Mouse (Mus musculus) heart, embryonic 12.5 days (tissue): Measurements from ENCODE around the gene Robo2. TPM values are rescaled to one million over a fixed set of nuclear protein-coding genes. Genes with fewer than 3 reads are reported as not detected.

Experiments used
- ATAC-seq: fragments of 200-750 bp; cut with Nextera tagmentation; 2 replicates; pipeline ENCODE4 v1.8.0; 2017; ENCODE audit warnings: moderate TSS enrichment, moderate library complexity; ENCODE audit not compliant: insufficient number of reproducible peaks, low FRiP score
- H3K27ac ChIP-seq: fragments of 300-500 bp; sonication (generic); 2 replicates; pipeline ENCODE4 v1.5.1; 2016; ENCODE audit warnings: mild to moderate bottlenecking, moderate library complexity; ENCODE audit not compliant: poor library complexity, severe bottlenecking
- H3K27me3 ChIP-seq: fragments of 300-500 bp; sonication (generic); replicated peaks from 2 replicates; pipeline ENCODE4 v1.6.1; 2016; ENCODE audit warnings: mild to moderate bottlenecking, moderate library complexity
- H3K36me3 ChIP-seq: fragments of 300-500 bp; sonication (generic); 2 replicates; pipeline ENCODE4 v1.6.1; 2016; ENCODE audit warnings: mild to moderate bottlenecking, moderate library complexity
- H3K4me1 ChIP-seq: fragments of 300-500 bp; sonication (generic); replicated peaks from 2 replicates; pipeline ENCODE4 v1.6.1; 2016; ENCODE audit warnings: mild to moderate bottlenecking
- H3K4me2 ChIP-seq: fragments of 300-500 bp; sonication (generic); 2 replicates; pipeline ENCODE4 v1.6.1; 2016; ENCODE audit warnings: mild to moderate bottlenecking, moderate library complexity
- H3K4me3 ChIP-seq: fragments of 300-500 bp; sonication (generic); 2 replicates; pipeline ENCODE4 v1.5.1; 2016; ENCODE audit warnings: mild to moderate bottlenecking
- H3K9ac ChIP-seq: fragments of 300-500 bp; sonication (generic); 2 replicates; pipeline ENCODE4 v1.6.1; 2016; ENCODE audit warnings: mild to moderate bottlenecking, moderate library complexity
- H3K9me3 ChIP-seq: fragments of 300-500 bp; sonication (generic); replicated peaks from 2 replicates; pipeline ENCODE4 v1.6.1; 2016; ENCODE audit warnings: mild to moderate bottlenecking, moderate library complexity
- WGBS: fragments of 180-500 bp; shearing (Covaris S2); methylation state at CpG from one replicate; pipeline ENCODE4 v1.1.7; 2016; 5-methylcytosine and 5-hydroxymethylcytosine counted together
- polyA plus RNA-seq: library from polyadenylated mRNA; unstranded; fragments of >200 nt; fragmentation: Nextera tagmentation; extraction: Ambion mirVana; gene quantifications from 2 replicates; pipeline ENCODE4 v1.2.1, GENCODE M21; 2016

Gene Robo2
- polyA plus RNA-seq, 1 experiment from 2014 or later, result 16.7 TPM

DNA sequence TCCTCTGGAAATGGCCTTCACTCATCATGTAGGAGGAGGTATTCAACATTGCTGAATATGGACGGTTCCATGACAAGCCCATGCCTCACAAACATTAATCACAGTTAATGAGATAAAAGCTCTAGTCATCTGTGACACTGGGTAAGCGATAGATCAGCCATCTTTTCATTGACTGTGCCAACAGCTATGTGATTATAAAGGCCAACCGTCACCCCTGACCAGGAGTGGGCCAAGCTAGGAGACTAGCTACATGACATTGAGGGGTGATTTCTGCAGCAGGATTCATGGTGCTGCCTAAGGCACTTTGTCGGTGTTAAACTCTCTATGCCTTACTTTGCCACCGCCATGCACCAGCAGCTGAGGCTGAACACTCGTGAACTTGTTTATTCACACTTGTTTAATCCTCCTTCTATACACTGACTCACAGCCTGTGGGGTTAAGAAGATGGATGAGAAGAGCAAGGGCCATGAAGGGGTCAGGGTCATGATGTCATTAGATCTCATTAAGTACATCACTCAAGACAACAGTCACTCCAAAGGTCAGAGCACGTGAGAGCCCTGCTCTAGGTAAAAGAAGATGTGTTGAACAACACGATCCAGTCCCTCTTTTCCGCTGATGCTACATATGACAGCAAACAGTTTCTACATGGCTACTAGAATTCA, 72.5 kb downstream of the Robo2 start:
- Histone ChIP-seq H3K4me2 (no peak overlapping the region), H3K27me3 (no peaks in the 10 kb centered on the region), H3K4me3 (no peak overlapping the region), H3K36me3 (no peaks in the 10 kb centered on the region), H3K9ac (no peak overlapping the region), H3K4me1 (no peaks in the 10 kb centered on the region), H3K27ac (no peak overlapping the region), H3K9me3 (no peaks in the 10 kb centered on the region)
- WGBS, result 75% methylated on average over 9 of the region's 9 CpGs
- no peak for ATAC-seq

- Histone ChIP-seq H3K9me3 (no peaks in the 10 kb centered on the region), H3K27me3 (no peaks in the 10 kb centered on the region), H3K4me1 (no peaks in the 10 kb centered on the region), H3K9ac (no peak overlapping the region), H3K4me3 (no peak overlapping the region), H3K4me2 (no peak overlapping the region), H3K36me3 (no peaks in the 10 kb centered on the region), H3K27ac (no peak overlapping the region)
- no peak for ATAC-seq
- WGBS, result 72% methylated on average over 9 of the region's 9 CpGs
Observed at GRCm38 (mm10) chr16:74321666-74322371, 89.8 kb downstream of the Robo2 start.

GRCm38 (mm10) chr16:74316150-74316549, 95.5 kb downstream of the Robo2 start:
- H3K9ac ChIP-seq, result no peak overlapping the region
- ATAC-seq, result no peak
- no peaks in the 10 kb centered on the region for H3K27me3 ChIP-seq
- H3K9me3 ChIP-seq, result no peaks in the 10 kb centered on the region
- H3K4me1 ChIP-seq, result no peaks in the 10 kb centered on the region
- no peak overlapping the region for H3K4me3 ChIP-seq
- H3K36me3 ChIP-seq, result no peaks in the 10 kb centered on the region
- H3K4me2 ChIP-seq, result no peak overlapping the region
- no peak overlapping the region for H3K27ac ChIP-seq
- 59% methylated on average over 7 of the region's 7 CpGs for WGBS

GRCm38 (mm10) chr16:74313222-74313621, 98.4 kb downstream of the Robo2 start:
- ATAC-seq, result no peak
- Histone ChIP-seq H3K4me2 (no peak overlapping the region), H3K9me3 (no peaks in the 10 kb centered on the region), H3K4me1 (no peaks in the 10 kb centered on the region), H3K36me3 (no peaks in the 10 kb centered on the region), H3K4me3 (no peak overlapping the region), H3K27ac (no peak overlapping the region), H3K27me3 (no peaks in the 10 kb centered on the region), H3K9ac (no peak overlapping the region)
- 64% methylated on average over 4 of the region's 4 CpGs for WGBS

GRCm38 (mm10) chr16:74307543-74307887, 104.1 kb downstream of the Robo2 start:
- Histone ChIP-seq H3K4me1 (no peaks in the 10 kb centered on the region), H3K4me2 (no peak overlapping the region), H3K4me3 (no peak overlapping the region), H3K9me3 (no peaks in the 10 kb centered on the region), H3K36me3 (no peaks in the 10 kb centered on the region), H3K27ac (no peak overlapping the region), H3K27me3 (no peaks in the 10 kb centered on the region), H3K9ac (no peak overlapping the region)
- ATAC-seq, result no peak
- 58% methylated on average over 6 of the region's 6 CpGs for WGBS

DNA sequence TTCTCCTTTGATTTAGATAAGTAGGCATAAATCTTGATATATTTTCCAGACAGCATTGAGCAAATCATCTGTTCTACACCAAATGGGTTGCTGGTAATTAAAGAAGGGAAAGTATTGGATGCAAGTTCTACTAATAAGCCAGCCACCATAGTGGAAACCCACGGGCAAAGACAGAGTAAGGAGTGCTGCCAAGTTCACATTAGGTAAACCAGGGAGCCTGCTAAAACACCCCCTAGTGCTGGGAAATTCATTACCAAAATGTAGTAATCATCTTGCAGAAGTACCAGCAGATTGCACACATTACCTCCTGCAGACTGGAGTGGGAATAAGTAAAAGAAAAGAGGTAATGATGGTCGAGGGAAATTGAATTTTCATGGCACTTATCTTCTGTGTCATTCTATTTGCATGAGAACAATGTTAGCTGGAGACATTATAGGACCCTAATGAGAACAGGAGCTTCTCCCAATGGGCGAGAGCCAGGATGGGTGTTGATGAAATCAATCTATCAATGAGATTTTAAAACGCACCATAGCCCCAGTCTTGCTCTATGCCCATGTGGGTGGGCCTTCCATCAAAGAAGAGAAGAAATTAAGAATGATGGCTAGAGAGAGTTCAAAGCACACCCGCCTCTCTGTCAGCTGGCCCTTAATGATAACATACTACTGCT, 104.6 kb downstream of the Robo2 start:
- Histone ChIP-seq H3K27me3 (no peaks in the 10 kb centered on the region), H3K4me2 (no peak overlapping the region), H3K36me3 (no peaks in the 10 kb centered on the region), H3K9ac (no peak overlapping the region), H3K27ac (no peak overlapping the region), H3K9me3 (no peaks in the 10 kb centered on the region), H3K4me3 (no peak overlapping the region), H3K4me1 (no peaks in the 10 kb centered on the region)
- ATAC-seq, result no peak
- 72% methylated on average over 5 of the region's 5 CpGs for WGBS

DNA sequence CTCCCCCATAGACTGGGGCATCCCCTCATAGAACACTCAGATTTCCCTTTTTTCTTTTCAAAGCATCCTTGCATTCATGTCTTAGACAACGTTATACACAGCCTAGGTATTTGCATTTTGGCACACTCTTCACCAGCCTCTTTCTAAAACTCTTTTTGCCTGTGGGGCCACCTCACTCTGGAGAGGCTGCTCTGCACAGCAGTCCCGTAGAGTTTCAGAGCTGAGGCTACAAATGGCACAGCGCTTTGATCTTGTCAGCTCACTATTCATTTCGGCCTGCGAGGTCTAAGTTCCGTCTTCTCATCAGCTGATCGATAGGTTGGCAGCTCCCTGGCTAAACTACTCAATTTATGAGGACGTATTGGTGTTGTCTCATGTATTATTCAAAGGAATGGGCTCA, 123.7 kb downstream of the Robo2 start:
- Histone ChIP-seq H3K4me3 (no peak overlapping the region), H3K36me3 (no peaks in the 10 kb centered on the region), H3K4me1 (no peaks in the 10 kb centered on the region), H3K27me3 (no peaks in the 10 kb centered on the region), H3K4me2 (no peak overlapping the region), H3K9ac (no peak overlapping the region), H3K27ac (no peak overlapping the region), H3K9me3 (no peaks in the 10 kb centered on the region)
- ATAC-seq, result no peak
- WGBS, result 80% methylated on average over 8 of the region's 8 CpGs

GRCm38 (mm10) chr16:74282549-74282948, 129.1 kb downstream of the Robo2 start:
- no peak for ATAC-seq
- no peaks in the 10 kb centered on the region for H3K27me3 ChIP-seq
- no peak overlapping the region for H3K27ac ChIP-seq
- no peaks in the 10 kb centered on the region for H3K9me3 ChIP-seq
- no peak overlapping the region for H3K4me2 ChIP-seq
- no peak overlapping the region for H3K4me3 ChIP-seq
- H3K36me3 ChIP-seq, result no peaks in the 10 kb centered on the region
- no peak overlapping the region for H3K9ac ChIP-seq
- WGBS, result 61% methylated on average over 6 of the region's 6 CpGs
- H3K4me1 ChIP-seq, result no peaks in the 10 kb centered on the region

GRCm38 (mm10) chr16:74276855-74277573, 134.6 kb downstream of the Robo2 start:
- 72% methylated on average over 3 of the region's 3 CpGs for WGBS
- no peak overlapping the region for H3K27ac ChIP-seq
- no peak overlapping the region for H3K4me3 ChIP-seq
- H3K36me3 ChIP-seq, result no peaks in the 10 kb centered on the region
- no peaks in the 10 kb centered on the region for H3K27me3 ChIP-seq
- H3K4me2 ChIP-seq, result no peak overlapping the region
- no peaks in the 10 kb centered on the region for H3K4me1 ChIP-seq
- H3K9ac ChIP-seq, result no peak overlapping the region
- no peaks in the 10 kb centered on the region for H3K9me3 ChIP-seq
- ATAC-seq, result no peak

GRCm38 (mm10) chr16:74274596-74274995, 137.0 kb downstream of the Robo2 start:
- Histone ChIP-seq H3K27me3 (no peaks in the 10 kb centered on the region), H3K36me3 (no peaks in the 10 kb centered on the region), H3K4me1 (no peaks in the 10 kb centered on the region), H3K9me3 (no peaks in the 10 kb centered on the region), H3K4me2 (no peak overlapping the region), H3K4me3 (no peak overlapping the region), H3K9ac (no peak overlapping the region), H3K27ac (no peak overlapping the region)
- ATAC-seq, result no peak
- 82% methylated on average over 1 of the region's 1 CpGs for WGBS

GRCm38 (mm10) chr16:74272993-74273392, 138.6 kb downstream of the Robo2 start:
- H3K27ac ChIP-seq, result no peak overlapping the region
- no peaks in the 10 kb centered on the region for H3K27me3 ChIP-seq
- no peak overlapping the region for H3K4me3 ChIP-seq
- 48% methylated on average over 4 of the region's 4 CpGs for WGBS
- no peaks in the 10 kb centered on the region for H3K4me1 ChIP-seq
- H3K36me3 ChIP-seq, result no peaks in the 10 kb centered on the region
- no peak overlapping the region for H3K9ac ChIP-seq
- no peak for ATAC-seq
- no peak overlapping the region for H3K4me2 ChIP-seq
- H3K9me3 ChIP-seq, result no peaks in the 10 kb centered on the region
